Mouse (Mus musculus) kidney, adult 11 months (tissue): Measurements from ENCODE around the gene Abcc12.

ENCODE experiments used
- DNase-seq: peaks from one replicate; pipeline ENCODE4 v3.0.0; 2022

Gene Abcc12

GRCm38 (mm10) chr8:86578076-86578475 lies 2.4 kb downstream of the Abcc12 start:
- DNase-seq: peak; percentile 43

- no peak for DNase-seq
Measured at GRCm38 (mm10) chr8:86577547-86577946, 2.9 kb downstream of the Abcc12 start.

- no peak for DNase-seq
Measured at GRCm38 (mm10) chr8:86563674-86564073, 16.8 kb downstream of the Abcc12 start.

GRCm38 (mm10) chr8:86561737-86562136 lies 18.7 kb downstream of the Abcc12 start:
- no peak for DNase-seq

GRCm38 (mm10) chr8:86560688-86561065 lies 19.8 kb downstream of the Abcc12 start:
- no peak for DNase-seq

GRCm38 (mm10) chr8:86559947-86560687 lies 20.4 kb downstream of the Abcc12 start:
- no peak for DNase-seq

- no peak for DNase-seq
Measured at GRCm38 (mm10) chr8:86557186-86558045, 23.1 kb downstream of the Abcc12 start.

GRCm38 (mm10) chr8:86555564-86555963 lies 24.9 kb downstream of the Abcc12 start:
- DNase-seq: no peak

GRCm38 (mm10) chr8:86554220-86554891 lies 26.1 kb downstream of the Abcc12 start:
- no peak for DNase-seq

- no peak for DNase-seq
Measured at GRCm38 (mm10) chr8:86550516-86550915, 30.0 kb downstream of the Abcc12 start.

- DNase-seq: no peak
Measured at GRCm38 (mm10) chr8:86546001-86546400, 34.5 kb downstream of the Abcc12 start.

GRCm38 (mm10) chr8:86540906-86541305 lies 39.6 kb downstream of the Abcc12 start:
- DNase-seq: no peak

GRCm38 (mm10) chr8:86540376-86540775 lies 40.1 kb downstream of the Abcc12 start:
- no peak for DNase-seq

- no peak for DNase-seq
Measured at GRCm38 (mm10) chr8:86536663-86536987, 43.9 kb downstream of the Abcc12 start.

GRCm38 (mm10) chr8:86535791-86536662 lies 44.5 kb downstream of the Abcc12 start:
- DNase-seq: peak; percentile 65

- no peak for DNase-seq
Measured at GRCm38 (mm10) chr8:86535068-86535560, 45.4 kb downstream of the Abcc12 start.

- no peak for DNase-seq
Measured at GRCm38 (mm10) chr8:86529714-86530113, 50.8 kb downstream of the Abcc12 start.

- DNase-seq: no peak
Measured at GRCm38 (mm10) chr8:86527336-86528029, 53.0 kb downstream of the Abcc12 start.

- no peak for DNase-seq
Measured at GRCm38 (mm10) chr8:86526808-86527207, 53.7 kb downstream of the Abcc12 start.

GRCm38 (mm10) chr8:86514203-86514602 lies 66.3 kb downstream of the Abcc12 start:
- DNase-seq: no peak

GRCm38 (mm10) chr8:86512886-86513285 lies 67.6 kb downstream of the Abcc12 start:
- DNase-seq: no peak
